Mouse (Mus musculus) kidney, adult 2 months (tissue): ENCODE measurements around the gene Tbx1.

Experiments
- CTCF ChIP-seq: fragments of 200-500 bp; conservative IDR thresholded peaks from 2 replicates; pipeline ENCODE4 v1.5.1; 2011; ENCODE audit warnings: low read depth, mild to moderate bottlenecking, control low read depth, low read length, moderate library complexity, mixed read lengths; ENCODE audit not compliant: insufficient read depth, insufficient read length
- POLR2A ChIP-seq: fragments of 200-500 bp; IDR thresholded peaks from one replicate; pipeline ENCODE4 v1.6.1; 2011; ENCODE audit warnings: low read depth, low read length, control low read depth

- TF ChIP-seq CTCF (no peak), POLR2A (no peak)
These were observed 10.1 kb downstream of the Tbx1 start for GRCm38 (mm10) chr16:18580389-18580788.
